Mouse (Mus musculus) cortical plate, adult 2 months (tissue): Measurements from ENCODE around the gene Myo3b.

Source experiments
- CTCF ChIP-seq: fragments of 200-500 bp; IDR thresholded peaks from 2 replicates; pipeline ENCODE4 v1.5.1; 2011; ENCODE audit warnings: mild to moderate bottlenecking, control low read depth, low read length; ENCODE audit not compliant: insufficient read depth; ENCODE audit errors: extremely low read depth
- POLR2A ChIP-seq: fragments of 200-500 bp; IDR thresholded peaks from 2 replicates; pipeline ENCODE4 v1.6.1; 2011; ENCODE audit warnings: mild to moderate bottlenecking, low read length, control low read depth; ENCODE audit not compliant: insufficient read depth; ENCODE audit errors: extremely low read depth

DNA sequence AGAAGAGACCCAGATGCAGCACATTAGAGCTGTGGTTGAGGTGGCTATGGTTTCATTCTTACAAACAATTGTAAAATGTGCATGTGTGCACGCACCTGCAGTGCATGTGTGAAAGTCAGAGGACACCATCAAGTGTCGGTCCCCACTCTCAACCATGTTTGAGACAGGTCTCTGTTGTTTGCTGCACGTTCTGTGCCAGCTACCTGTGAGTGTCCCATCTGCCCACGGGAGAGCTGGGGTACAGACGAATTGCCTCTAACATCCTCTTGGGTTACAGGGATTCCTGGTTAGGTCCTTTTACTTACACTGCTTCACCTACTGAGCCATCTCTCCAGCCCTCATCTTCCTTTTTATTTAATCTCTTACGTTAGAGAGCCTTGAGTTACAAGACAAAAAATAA lies 330.5 kb downstream of the Myo3b start:
- TF ChIP-seq POLR2A (no peak), CTCF (no peak)
